Mouse (Mus musculus): ENCODE measurements around the gene Klhdc8a. TPM values are rescaled to one million over a fixed set of nuclear protein-coding genes. Genes with fewer than 3 reads are reported as not detected.
A peak's percentile ranks its signal among the peaks of the same experiment; 100 is the strongest.

Klhdc8a gene
- polyA plus RNA-seq, 1 experiment from 2014 or later, result 0.33 TPM

DNA sequence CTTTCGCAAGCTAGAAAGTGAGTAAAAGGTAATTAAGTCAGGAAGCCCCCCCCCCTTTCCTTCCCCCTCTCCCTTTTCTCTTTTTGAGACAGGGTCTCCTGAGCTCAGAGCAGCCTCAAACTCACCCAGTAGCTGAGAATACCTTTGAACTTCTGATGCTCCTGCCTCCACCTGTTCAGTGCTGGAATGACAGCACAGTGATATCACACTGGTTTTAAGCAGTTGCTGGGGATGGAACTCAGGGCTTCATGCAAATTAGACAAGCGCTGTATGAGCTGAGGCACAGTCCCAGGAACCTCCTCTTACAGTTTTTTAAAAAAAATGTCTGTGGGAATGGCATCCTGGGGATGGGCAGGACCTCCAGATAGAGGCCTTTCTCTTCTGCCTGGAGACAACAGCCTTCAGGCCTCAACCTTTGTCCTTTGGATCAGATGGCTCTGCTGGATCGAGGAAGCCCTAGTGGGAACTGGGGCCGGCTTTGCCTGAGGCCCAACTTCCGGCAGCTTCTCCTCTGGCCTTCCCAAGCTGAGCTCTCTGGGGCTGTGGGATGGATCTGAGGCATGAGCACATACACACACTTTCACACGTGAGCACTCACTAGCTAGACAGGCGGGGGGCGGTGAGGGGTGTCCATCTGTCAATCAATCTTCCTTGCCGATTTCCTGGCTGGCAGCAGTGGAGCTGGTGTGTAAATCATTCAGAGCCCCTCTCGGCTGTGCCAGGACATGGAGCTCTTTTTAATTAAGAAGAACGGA is 7.3 kb upstream of the Klhdc8a start:
- ATAC-seq (replicated peaks; ENCODE audit: insufficient number of reproducible peaks, insufficient read depth, low FRiP score, low read depth), result no peak
- no peak overlapping the region for H3K9ac ChIP-seq
- H3K36me3 ChIP-seq, result no peaks in the 10 kb centered on the region
- no peak overlapping the region for H3K4me3 ChIP-seq
- H3K27ac ChIP-seq, result no peak overlapping the region
- no peak overlapping the region for H3K4me2 ChIP-seq
- no peaks in the 10 kb centered on the region for H3K9me3 ChIP-seq (replicated peaks)
- H3K27me3 ChIP-seq, result peaks cover 13% of the 10 kb centered on the region; the same call in 1 of the 2 replicates
- 64% methylated on average over 11 of the region's 11 CpGs for WGBS
- H3K4me1 ChIP-seq (replicated peaks), result peaks cover 31% of the 10 kb centered on the region

DNA sequence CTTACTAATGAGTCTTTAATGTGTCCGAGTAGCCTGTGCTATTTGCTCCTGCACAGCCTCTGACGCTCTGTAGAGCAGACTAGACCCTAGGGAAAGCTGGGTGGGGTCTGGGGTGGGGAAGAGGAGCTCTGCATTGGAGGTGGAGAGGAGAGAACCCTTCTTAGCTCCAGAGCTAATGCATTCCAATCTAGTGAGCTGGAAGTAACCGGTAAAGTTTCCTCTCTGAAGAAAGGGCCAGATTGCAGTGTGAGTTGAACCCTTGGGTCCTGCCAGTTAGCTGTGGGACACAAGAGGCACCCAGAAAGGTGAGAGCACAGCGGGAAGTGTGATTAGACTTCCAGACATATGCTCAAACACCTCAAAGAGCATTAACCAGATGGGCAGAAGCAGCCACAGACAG is 6.7 kb upstream of the Klhdc8a start:
- Histone ChIP-seq H3K27ac (no peak overlapping the region), H3K27me3 (peaks cover 15% of the 10 kb centered on the region), H3K9me3 (replicated peaks) (no peaks in the 10 kb centered on the region), H3K4me2 (no peak overlapping the region), H3K4me3 (no peak overlapping the region), H3K9ac (no peak overlapping the region), H3K4me1 (replicated peaks) (peaks cover 31% of the 10 kb centered on the region), H3K36me3 (no peaks in the 10 kb centered on the region)
- no peak for ATAC-seq (replicated peaks; ENCODE audit: insufficient number of reproducible peaks, insufficient read depth, low FRiP score, low read depth)
- 55% methylated on average over 4 of the region's 4 CpGs for WGBS

DNA sequence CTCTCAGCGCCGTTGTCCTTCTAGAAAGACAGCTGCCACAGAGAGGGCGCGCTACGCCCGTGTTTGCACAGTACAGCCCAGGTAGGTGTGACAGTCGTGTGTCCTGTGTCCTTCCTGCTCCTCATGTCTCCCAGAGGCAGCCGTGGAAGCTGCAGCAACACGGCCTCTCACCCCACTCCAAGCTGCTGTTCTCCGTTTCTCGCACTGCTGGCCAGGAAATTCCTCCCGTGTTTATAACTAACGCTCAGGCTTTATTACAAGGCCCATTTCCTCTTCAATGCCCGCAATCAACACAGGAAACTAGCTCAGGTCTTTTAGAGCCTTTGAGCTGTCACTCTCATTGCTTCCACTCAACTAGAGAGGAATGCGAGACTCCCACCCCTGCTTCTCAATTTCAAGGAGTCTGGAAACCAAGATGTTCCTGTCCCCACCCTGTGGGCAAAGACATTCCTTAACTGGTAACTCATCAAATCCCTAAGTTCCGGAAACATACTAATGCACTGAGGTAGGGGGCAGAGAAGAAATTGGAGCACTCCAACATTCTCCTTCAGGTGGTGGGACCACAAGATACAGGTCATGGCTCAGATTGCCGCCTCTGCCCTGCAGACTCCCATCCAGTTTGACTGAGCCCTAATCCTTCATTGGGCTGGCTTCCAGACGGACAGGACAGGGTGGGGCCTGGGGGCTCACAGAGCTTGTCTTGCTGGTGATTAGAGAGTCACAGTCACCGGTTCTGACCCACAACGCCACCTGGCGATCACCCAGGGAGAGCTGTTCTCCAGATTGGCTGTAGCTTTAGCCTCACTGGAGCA is 5.9 kb upstream of the Klhdc8a start:
- WGBS, result 48% methylated on average over 21 of the region's 21 CpGs
- Histone ChIP-seq H3K27me3 (peaks cover 22% of the 10 kb centered on the region), H3K27ac (peak overlapping the region; percentile 57), H3K4me2 (peak overlapping the region; percentile 9; the same call in 1 of the 2 replicates), H3K4me3 (no peak overlapping the region), H3K9me3 (replicated peaks) (no peaks in the 10 kb centered on the region), H3K4me1 (replicated peaks) (peaks cover 28% of the 10 kb centered on the region), H3K36me3 (no peaks in the 10 kb centered on the region), H3K9ac (no peak overlapping the region)
- ATAC-seq (replicated peaks; ENCODE audit: insufficient number of reproducible peaks, insufficient read depth, low FRiP score, low read depth), result no peak

DNA sequence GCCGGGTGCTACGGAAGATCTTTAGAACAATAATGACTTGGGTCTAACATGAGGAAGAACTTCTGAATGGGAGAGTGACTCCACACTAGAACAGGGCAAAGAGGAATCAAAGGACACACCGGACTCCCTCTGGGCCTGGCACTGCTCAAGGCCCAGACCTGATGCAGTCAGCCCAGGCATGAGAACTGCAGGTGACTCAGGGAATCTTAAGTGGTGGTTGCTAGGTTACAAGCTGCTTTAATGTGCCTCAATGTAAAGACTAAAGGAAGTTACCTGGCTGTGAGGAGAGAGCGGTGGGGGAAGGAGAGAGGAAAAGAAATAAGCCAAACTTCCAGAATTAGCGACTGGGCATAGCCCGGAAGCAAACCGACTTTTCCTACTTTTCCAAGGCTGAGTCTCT is 2.9 kb upstream of the Klhdc8a start:
- WGBS, result 77% methylated on average over 7 of the region's 7 CpGs
- H3K9me3 ChIP-seq (replicated peaks), result no peaks in the 10 kb centered on the region
- H3K36me3 ChIP-seq, result no peaks in the 10 kb centered on the region
- peaks cover 46% of the 10 kb centered on the region for H3K27me3 ChIP-seq
- H3K4me1 ChIP-seq (replicated peaks), result peaks cover 29% of the 10 kb centered on the region
- no peak overlapping the region for H3K4me3 ChIP-seq
- H3K9ac ChIP-seq, result no peak overlapping the region
- no peak overlapping the region for H3K27ac ChIP-seq
- no peak overlapping the region for H3K4me2 ChIP-seq
- ATAC-seq (replicated peaks; ENCODE audit: insufficient number of reproducible peaks, insufficient read depth, low FRiP score, low read depth), result no peak

DNA sequence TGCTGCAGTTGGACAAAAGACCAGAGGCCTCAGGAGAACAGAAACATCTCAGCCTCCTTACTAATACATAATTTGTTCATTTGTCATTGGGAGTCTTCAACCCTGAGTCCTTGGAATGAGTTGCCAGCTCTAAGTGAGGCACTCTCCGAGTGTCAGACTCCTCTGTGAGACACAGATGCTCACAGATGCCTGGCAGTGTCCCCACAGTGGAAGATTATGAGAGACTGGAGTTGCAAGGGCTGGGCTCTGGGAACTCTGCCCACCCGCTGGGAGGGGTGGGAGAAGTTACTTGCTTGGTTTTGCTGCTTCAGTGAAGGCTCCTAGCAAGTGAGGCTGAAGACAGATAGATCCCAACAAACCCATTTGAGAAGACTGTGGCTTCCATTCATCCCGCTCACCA is 2.4 kb upstream of the Klhdc8a start:
- Histone ChIP-seq H3K4me1 (replicated peaks) (peaks cover 30% of the 10 kb centered on the region), H3K36me3 (no peaks in the 10 kb centered on the region), H3K27ac (no peak overlapping the region), H3K4me3 (no peak overlapping the region), H3K27me3 (peaks cover 46% of the 10 kb centered on the region), H3K9ac (no peak overlapping the region), H3K4me2 (no peak overlapping the region), H3K9me3 (replicated peaks) (no peaks in the 10 kb centered on the region)
- WGBS, result 65% methylated on average over 3 of the region's 3 CpGs
- ATAC-seq (replicated peaks; ENCODE audit: insufficient number of reproducible peaks, insufficient read depth, low FRiP score, low read depth), result no peak

DNA sequence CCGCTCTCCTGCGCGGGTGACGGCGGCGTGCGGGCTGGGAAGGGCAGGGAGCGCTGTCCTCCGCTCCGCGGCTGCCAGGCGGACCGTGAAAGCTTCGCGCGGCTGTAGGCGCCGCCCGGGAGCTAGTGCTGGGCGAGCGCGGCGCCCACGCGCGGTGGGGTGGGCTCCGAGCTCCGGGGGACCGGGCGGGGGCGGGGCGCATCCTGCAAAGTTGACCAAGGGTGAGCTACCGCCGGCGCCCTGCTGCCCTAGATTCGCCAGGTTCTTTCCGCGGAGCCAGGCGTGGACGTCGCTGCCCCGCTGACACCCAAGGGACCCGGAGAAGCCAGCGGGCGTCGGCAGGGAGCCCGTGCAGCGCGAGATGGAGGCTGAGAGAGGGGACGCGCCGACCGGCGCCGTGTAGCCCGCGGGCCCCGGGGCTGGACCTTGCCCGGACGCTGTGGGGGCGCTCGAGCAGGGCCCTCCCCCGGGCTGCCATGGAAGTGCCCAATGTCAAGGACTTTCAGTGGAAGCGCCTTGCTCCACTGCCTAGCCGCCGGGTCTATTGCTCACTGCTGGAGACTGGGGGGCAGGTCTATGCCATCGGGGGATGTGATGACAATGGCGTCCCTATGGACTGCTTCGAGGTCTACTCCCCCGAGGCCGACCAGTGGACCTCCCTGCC is 507 bp downstream of the Klhdc8a start:
- ATAC-seq (replicated peaks; ENCODE audit: insufficient number of reproducible peaks, insufficient read depth, low FRiP score, low read depth), result peak; percentile 23; the same call in 1 of the 2 replicates
- H3K4me3 ChIP-seq, result peak overlapping the region; percentile 64
- no peaks in the 10 kb centered on the region for H3K36me3 ChIP-seq
- peak overlapping the region; percentile 100 for H3K4me2 ChIP-seq
- no peaks in the 10 kb centered on the region for H3K9me3 ChIP-seq (replicated peaks)
- peak overlapping the region; percentile 65 for H3K9ac ChIP-seq
- no peak overlapping the region for H3K27ac ChIP-seq
- H3K4me1 ChIP-seq (replicated peaks), result peaks cover 20% of the 10 kb centered on the region
- peaks cover 59% of the 10 kb centered on the region for H3K27me3 ChIP-seq
- WGBS, result 2% methylated on average over 71 of the region's 71 CpGs

DNA sequence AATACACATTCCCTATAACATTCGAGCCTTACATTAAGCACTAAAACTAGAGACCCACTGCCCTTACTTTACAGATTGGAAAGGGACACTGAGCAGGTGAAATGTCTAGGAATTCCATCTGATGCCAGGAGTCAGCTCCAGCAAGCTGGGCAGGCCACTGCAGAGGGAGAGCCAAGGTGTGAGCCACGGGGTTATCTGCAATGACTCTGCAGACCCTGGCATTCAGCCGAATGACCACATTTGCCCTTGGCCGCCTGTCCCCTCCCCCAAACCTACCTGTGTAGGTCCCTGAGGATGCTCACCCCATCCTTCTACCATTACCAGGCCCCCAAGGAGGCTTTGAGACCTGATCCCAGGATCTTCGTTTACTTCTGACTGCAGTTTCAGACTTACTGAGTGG is 1.3 kb downstream of the Klhdc8a start:
- WGBS, result 73% methylated on average over 5 of the region's 5 CpGs
- Histone ChIP-seq H3K9me3 (replicated peaks) (no peaks in the 10 kb centered on the region), H3K4me1 (replicated peaks) (peaks cover 20% of the 10 kb centered on the region), H3K4me2 (no peak overlapping the region), H3K4me3 (peak overlapping the region; percentile 64), H3K9ac (no peak overlapping the region), H3K27ac (no peak overlapping the region), H3K27me3 (peaks cover 62% of the 10 kb centered on the region), H3K36me3 (no peaks in the 10 kb centered on the region)
- no peak for ATAC-seq (replicated peaks; ENCODE audit: insufficient number of reproducible peaks, insufficient read depth, low FRiP score, low read depth)

DNA sequence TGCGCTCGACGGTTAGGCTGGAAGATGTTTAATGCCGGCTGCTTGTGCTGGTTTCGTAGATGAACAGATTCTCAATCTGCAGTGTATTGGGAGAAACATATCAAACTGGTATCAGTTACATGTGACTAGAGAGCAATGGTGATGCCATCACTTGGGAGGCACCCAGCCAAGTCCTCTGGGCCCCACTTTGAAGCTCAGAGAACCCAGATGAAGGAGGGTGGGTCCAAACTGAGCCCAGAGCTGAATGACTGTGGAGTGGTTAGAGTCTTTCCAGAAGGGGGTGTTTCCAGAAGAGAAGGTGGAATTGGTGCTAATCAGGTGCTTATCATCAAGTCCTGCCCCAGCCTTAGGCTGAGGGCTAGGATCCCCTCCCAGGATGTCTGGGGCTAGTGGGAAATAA is 2.8 kb downstream of the Klhdc8a start:
- Histone ChIP-seq H3K4me2 (no peak overlapping the region), H3K9ac (no peak overlapping the region), H3K27me3 (peaks cover 59% of the 10 kb centered on the region), H3K4me3 (no peak overlapping the region), H3K9me3 (replicated peaks) (no peaks in the 10 kb centered on the region), H3K4me1 (replicated peaks) (peaks cover 20% of the 10 kb centered on the region), H3K27ac (no peak overlapping the region), H3K36me3 (no peaks in the 10 kb centered on the region)
- ATAC-seq (replicated peaks; ENCODE audit: insufficient number of reproducible peaks, insufficient read depth, low FRiP score, low read depth), result no peak
- WGBS, result 77% methylated on average over 5 of the region's 5 CpGs

DNA sequence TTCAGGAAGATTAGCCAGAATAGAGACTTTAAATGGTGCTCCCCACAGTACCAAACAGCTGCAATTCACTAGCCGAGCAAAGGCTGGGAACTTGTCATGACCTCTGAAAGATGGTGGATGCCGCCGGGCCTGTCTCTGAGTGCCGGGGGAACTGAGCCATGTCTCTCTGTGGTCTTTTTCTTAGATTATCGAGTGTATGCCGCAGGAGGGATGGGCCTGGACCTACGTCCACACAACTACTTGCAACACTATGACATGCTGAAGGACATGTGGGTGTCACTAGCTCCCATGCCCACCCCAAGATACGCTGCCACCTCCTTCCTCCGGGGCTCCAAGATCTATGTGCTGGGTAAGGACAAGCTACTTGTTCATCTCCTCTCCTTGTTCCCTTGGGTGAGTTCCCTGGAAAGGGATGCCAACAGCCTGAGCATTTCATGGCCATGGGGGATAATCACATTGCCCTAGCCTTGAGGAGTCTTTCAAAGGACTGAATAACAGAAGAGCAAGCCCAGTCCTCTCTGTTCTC is 4.0 kb downstream of the Klhdc8a start:
- no peaks in the 10 kb centered on the region for H3K9me3 ChIP-seq (replicated peaks)
- WGBS, result 86% methylated on average over 9 of the region's 9 CpGs
- H3K27me3 ChIP-seq, result peaks cover 50% of the 10 kb centered on the region
- no peak for ATAC-seq (replicated peaks; ENCODE audit: insufficient number of reproducible peaks, insufficient read depth, low FRiP score, low read depth)
- H3K27ac ChIP-seq, result no peak overlapping the region
- no peak overlapping the region for H3K9ac ChIP-seq
- H3K36me3 ChIP-seq, result no peaks in the 10 kb centered on the region
- H3K4me1 ChIP-seq (replicated peaks), result peaks cover 20% of the 10 kb centered on the region
- no peak overlapping the region for H3K4me2 ChIP-seq
- H3K4me3 ChIP-seq, result no peak overlapping the region

DNA sequence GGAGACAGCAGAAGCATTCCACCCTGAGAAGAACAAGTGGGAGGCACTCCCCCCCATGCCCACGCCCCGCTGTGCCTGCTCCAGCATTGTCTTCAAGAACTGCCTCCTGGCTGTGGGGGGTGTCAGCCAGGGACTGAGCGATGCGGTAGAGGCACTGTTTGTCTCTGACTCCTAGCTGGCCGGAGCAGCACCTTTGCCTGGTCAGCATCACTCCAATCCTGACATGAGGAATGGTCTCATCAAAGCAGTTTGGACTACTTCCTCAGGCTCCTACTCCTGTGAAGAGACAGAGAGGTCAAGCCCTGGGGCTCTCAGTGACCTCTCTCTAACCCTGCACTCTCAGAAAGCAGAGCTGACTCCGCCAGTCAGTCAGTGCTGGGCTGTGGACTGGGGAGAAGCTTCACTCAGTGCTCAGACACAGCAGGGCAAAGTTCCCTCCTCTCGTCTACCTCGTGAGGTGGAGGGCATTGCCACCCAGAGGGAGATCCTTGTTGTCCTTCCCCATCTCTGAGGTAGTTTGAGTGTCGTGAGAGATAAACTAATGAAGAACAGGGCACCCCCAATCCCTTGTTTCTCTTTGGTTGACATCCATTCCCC is 6.3 kb downstream of the Klhdc8a start:
- Histone ChIP-seq H3K4me3 (no peak overlapping the region), H3K4me2 (no peak overlapping the region), H3K36me3 (no peaks in the 10 kb centered on the region), H3K27me3 (peaks cover 38% of the 10 kb centered on the region), H3K27ac (no peak overlapping the region), H3K9ac (no peak overlapping the region), H3K4me1 (replicated peaks) (peaks cover 5% of the 10 kb centered on the region; the same call in 1 of the 2 replicates), H3K9me3 (replicated peaks) (no peaks in the 10 kb centered on the region)
- 44% methylated on average over 9 of the region's 9 CpGs for WGBS
- ATAC-seq (replicated peaks; ENCODE audit: insufficient number of reproducible peaks, insufficient read depth, low FRiP score, low read depth), result no peak

DNA sequence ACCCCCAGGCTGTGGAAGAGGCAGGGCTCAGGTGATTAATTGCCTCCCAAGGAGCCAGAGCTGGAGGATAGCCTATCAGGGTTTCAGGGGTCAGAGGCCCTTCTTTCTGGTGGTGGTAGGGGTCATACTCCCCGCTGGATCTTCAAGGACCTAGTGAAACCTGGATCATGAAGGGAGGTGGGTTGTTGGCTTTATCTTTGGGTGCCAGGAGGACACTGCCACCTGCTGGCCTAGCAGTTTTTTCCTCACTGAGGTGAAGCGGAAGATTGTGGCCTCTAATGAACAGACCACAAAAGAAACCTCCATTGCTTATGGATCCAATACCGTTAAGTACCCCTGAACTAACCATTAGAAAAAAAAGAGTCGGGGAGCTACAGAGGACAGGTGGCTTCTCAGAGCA is 7.7 kb downstream of the Klhdc8a start:
- no peak overlapping the region for H3K4me3 ChIP-seq
- no peaks in the 10 kb centered on the region for H3K9me3 ChIP-seq (replicated peaks)
- no peak overlapping the region for H3K4me2 ChIP-seq
- no peak overlapping the region for H3K9ac ChIP-seq
- no peak for ATAC-seq (replicated peaks; ENCODE audit: insufficient number of reproducible peaks, insufficient read depth, low FRiP score, low read depth)
- H3K27me3 ChIP-seq, result peaks cover 36% of the 10 kb centered on the region
- H3K36me3 ChIP-seq, result no peaks in the 10 kb centered on the region
- WGBS, result 43% methylated on average over 4 of the region's 4 CpGs
- no peak overlapping the region for H3K27ac ChIP-seq
- peaks cover 9% of the 10 kb centered on the region for H3K4me1 ChIP-seq (replicated peaks)

Data from heart, embryonic 15.5 days (tissue).